Mouse (Mus musculus) embryo, embryonic 10 days (tissue): Measurements from ENCODE around the gene Trip6.

Source experiments
- DNase-seq: peaks from one replicate; pipeline ENCODE4 v3.0.0-alpha.2; 2015; ENCODE audit warnings: low spot score

Trip6 gene

GRCm38 (mm10) chr5:137264787-137265186 lies 49.4 kb downstream of the Trip6 start:
- no peak for DNase-seq

- no peak for DNase-seq
These were observed 50.1 kb downstream of the Trip6 start for GRCm38 (mm10) chr5:137263897-137264720.
